Mouse (Mus musculus) kidney, adult 8-10 months (tissue): Measurements from ENCODE around the gene Ttc39b.

Source experiments
- DNase-seq, 2 experiments: peaks; one replicate each; pipeline ENCODE4 v3.0.0; 2022

Ttc39b gene

GRCm38 (mm10) chr4:83225633-83226360, 98.3 kb downstream of the Ttc39b start:
- peak; percentile 22 to 26 for DNase-seq

GRCm38 (mm10) chr4:83224242-83224641, 99.8 kb downstream of the Ttc39b start:
- no peak for DNase-seq

- no peak for DNase-seq
Observed at GRCm38 (mm10) chr4:83223197-83223596, 100.9 kb downstream of the Ttc39b start.

GRCm38 (mm10) chr4:83220761-83221557, 103.1 kb downstream of the Ttc39b start:
- no peak for DNase-seq

GRCm38 (mm10) chr4:83219253-83219652, 104.8 kb downstream of the Ttc39b start:
- no peak for DNase-seq

GRCm38 (mm10) chr4:83217128-83217527, 106.9 kb downstream of the Ttc39b start:
- no peak for DNase-seq

- no peak for DNase-seq
Observed at GRCm38 (mm10) chr4:83216381-83216780, 107.7 kb downstream of the Ttc39b start.

- DNase-seq, result no peak
Observed at GRCm38 (mm10) chr4:83215776-83216175, 108.3 kb downstream of the Ttc39b start.

GRCm38 (mm10) chr4:83214822-83215558, 109.1 kb downstream of the Ttc39b start:
- DNase-seq, result peak in 1 of 2 experiments; percentile 17

- no peak for DNase-seq
Observed at GRCm38 (mm10) chr4:83213752-83214151, 110.3 kb downstream of the Ttc39b start.

- no peak for DNase-seq
Observed at GRCm38 (mm10) chr4:83211709-83212108, 112.3 kb downstream of the Ttc39b start.

- no peak for DNase-seq
Observed at GRCm38 (mm10) chr4:83210437-83210836, 113.6 kb downstream of the Ttc39b start.

GRCm38 (mm10) chr4:83206803-83207586, 117.1 kb downstream of the Ttc39b start:
- DNase-seq, result no peak

- no peak for DNase-seq
Observed at GRCm38 (mm10) chr4:83206416-83206802, 117.6 kb downstream of the Ttc39b start.

- DNase-seq, result no peak
Observed at GRCm38 (mm10) chr4:83199391-83199790, 124.7 kb downstream of the Ttc39b start.

- no peak for DNase-seq
Observed at GRCm38 (mm10) chr4:83198123-83198522, 125.9 kb downstream of the Ttc39b start.

GRCm38 (mm10) chr4:83189736-83190135, 134.3 kb downstream of the Ttc39b start:
- DNase-seq, result no peak

- DNase-seq, result no peak
Observed at GRCm38 (mm10) chr4:83187324-83187723, 136.7 kb downstream of the Ttc39b start.

- DNase-seq, result no peak
Observed at GRCm38 (mm10) chr4:83186448-83186847, 137.6 kb downstream of the Ttc39b start.

GRCm38 (mm10) chr4:83183288-83183930, 140.6 kb downstream of the Ttc39b start:
- DNase-seq, result peak; percentile 15 to 48

- no peak for DNase-seq
Observed at GRCm38 (mm10) chr4:83182178-83183068, 141.6 kb downstream of the Ttc39b start.
